Mouse (Mus musculus): ENCODE results near the gene Anxa1. TPM values are rescaled to one million over a fixed set of nuclear protein-coding genes. Genes with fewer than 3 reads are reported as not detected.

The Anxa1 gene
- polyA plus RNA-seq, 1 experiment from 2014 or later, result 39.8 TPM

Other genes with a start within 250 kb of the Anxa1 start
- 106 and 127 TPM in 2 replicates for gene Aldh1a1, start 101.8 kb upstream of the Anxa1 start, polyA plus RNA-seq (2014; fragmentation: Nextera tagmentation; extraction: Ambion mirVana)

Data from intestine, embryonic 14.5 days (tissue).